Mouse (Mus musculus): ENCODE results near the gene Lrrc26.

Gene Lrrc26

GRCm38 (mm10) chr2:25266720-25267119 lies 23.0 kb upstream of the Lrrc26 start:
- DNase-seq: peak in 1 of 2 experiments; percentile 37

GRCm38 (mm10) chr2:25267241-25267640 lies 22.5 kb upstream of the Lrrc26 start:
- no peak for DNase-seq

GRCm38 (mm10) chr2:25267746-25268309 lies 21.9 kb upstream of the Lrrc26 start:
- no peak for DNase-seq

GRCm38 (mm10) chr2:25271827-25272511 lies 17.7 kb upstream of the Lrrc26 start, which contains the start of the genes Ssna1 and Anapc2:
Gene Ssna1 (minus strand): TSS chr2:25272438.
Gene Anapc2 (plus strand): TSS chr2:25272478.
- DNase-seq: peak; percentile 98 to 99

- DNase-seq: no peak
Observed at GRCm38 (mm10) chr2:25272515-25272914, 17.2 kb upstream of the Lrrc26 start.

- no peak for DNase-seq
Observed at GRCm38 (mm10) chr2:25273010-25273409, 16.7 kb upstream of the Lrrc26 start.

- DNase-seq: peak; percentile 79 to 87
Observed at GRCm38 (mm10) chr2:25278928-25279882, 10.5 kb upstream of the Lrrc26 start.

- DNase-seq: no peak
Observed at GRCm38 (mm10) chr2:25285551-25285950, 4.2 kb upstream of the Lrrc26 start.

- no peak for DNase-seq
Observed at GRCm38 (mm10) chr2:25286314-25286713, 3.4 kb upstream of the Lrrc26 start.

GRCm38 (mm10) chr2:25286837-25287636 lies 2.7 kb upstream of the Lrrc26 start:
- DNase-seq: peak; percentile 62 to 80

GRCm38 (mm10) chr2:25287927-25288649 lies 1.6 kb upstream of the Lrrc26 start, which contains the start of gene Tmem210:
Gene Tmem210 (plus strand): TSS chr2:25288145.
- DNase-seq: no peak

GRCm38 (mm10) chr2:25288734-25289345 lies 875 bp upstream of the Lrrc26 start:
- no peak for DNase-seq

- peak in 1 of 2 experiments; percentile 17 for DNase-seq
Observed at GRCm38 (mm10) chr2:25290101-25290815, 543 bp downstream of the Lrrc26 start.

GRCm38 (mm10) chr2:25290816-25291130 lies 1.1 kb downstream of the Lrrc26 start:
- DNase-seq: peak; percentile 20 to 47

GRCm38 (mm10) chr2:25291184-25292053 lies 1.7 kb downstream of the Lrrc26 start:
- peak in 1 of 2 experiments; percentile 25 for DNase-seq

GRCm38 (mm10) chr2:25292054-25292544 lies 2.4 kb downstream of the Lrrc26 start:
- DNase-seq: peak; percentile 22 to 47

GRCm38 (mm10) chr2:25292856-25293255 lies 3.1 kb downstream of the Lrrc26 start:
- peak; percentile 67 to 82 for DNase-seq

- DNase-seq: no peak
Observed at GRCm38 (mm10) chr2:25293706-25294105, 4.0 kb downstream of the Lrrc26 start.

- no peak for DNase-seq
Observed at GRCm38 (mm10) chr2:25297093-25297492, 7.4 kb downstream of the Lrrc26 start.
